Mouse (Mus musculus) frontal cortex, adult (tissue): ENCODE results near the gene Ifitm1.
"Not testable (repeated sequence)": the region's sequence is repeated elsewhere in the genome, so short reads cannot be mapped to it uniquely, and the experiment has no call there.

ENCODE experiments used
- ATAC-seq: cut with Nextera tagmentation; 2 replicates; pipeline ENCODE4 v1.9.2; 2017; ENCODE audit warnings: mild to moderate bottlenecking, moderate library complexity, mixed read lengths; ENCODE audit not compliant: low TSS enrichment

Ifitm1 gene

DNA sequence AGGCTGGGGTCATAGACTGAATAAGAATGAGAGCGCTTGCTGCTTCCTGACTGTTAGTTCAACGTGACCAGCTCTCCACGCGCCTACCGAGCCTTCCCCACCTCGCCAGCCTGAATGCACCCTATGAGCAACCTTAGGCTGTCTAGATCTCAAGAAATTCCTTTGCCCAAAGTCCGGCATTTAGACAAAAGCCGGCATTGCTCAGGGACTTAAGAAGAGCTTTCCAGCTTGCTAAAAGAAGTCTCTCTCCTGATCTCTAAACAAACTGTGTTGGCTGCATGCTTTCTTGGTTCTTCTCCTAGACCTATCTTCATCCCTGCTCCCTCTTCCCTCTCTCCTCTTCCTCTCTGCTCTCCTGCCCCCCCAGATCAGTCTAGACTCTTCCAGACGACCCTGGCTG lies 7.9 kb downstream of the Ifitm1 start:
- ATAC-seq, result no peak

- no peak for ATAC-seq
Measured at GRCm38 (mm10) chr7:140975465-140975864, 8.4 kb downstream of the Ifitm1 start.

- ATAC-seq, result not testable (repeated sequence)
Measured at GRCm38 (mm10) chr7:140976720-140977119, 9.7 kb downstream of the Ifitm1 start.

DNA sequence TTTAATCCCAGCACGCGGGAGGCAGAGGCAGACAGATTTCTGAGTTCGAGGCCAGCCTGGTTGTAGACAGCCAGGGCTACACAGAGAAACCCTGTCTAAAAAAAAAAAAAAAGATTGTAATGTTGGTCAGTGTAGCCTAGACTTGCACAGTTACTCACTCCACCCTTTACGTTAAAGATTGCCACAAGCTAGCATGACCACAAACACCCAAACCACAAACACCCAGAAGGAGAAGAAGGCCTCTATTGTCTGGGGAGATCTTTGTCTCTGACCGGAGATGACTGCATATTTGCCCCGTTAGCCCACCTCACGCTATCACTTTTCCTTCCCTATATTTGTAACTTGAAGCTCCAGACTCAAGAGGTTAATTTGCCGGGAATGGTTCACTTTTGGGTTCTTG lies 14.7 kb downstream of the Ifitm1 start:
- ATAC-seq, result no peak

DNA sequence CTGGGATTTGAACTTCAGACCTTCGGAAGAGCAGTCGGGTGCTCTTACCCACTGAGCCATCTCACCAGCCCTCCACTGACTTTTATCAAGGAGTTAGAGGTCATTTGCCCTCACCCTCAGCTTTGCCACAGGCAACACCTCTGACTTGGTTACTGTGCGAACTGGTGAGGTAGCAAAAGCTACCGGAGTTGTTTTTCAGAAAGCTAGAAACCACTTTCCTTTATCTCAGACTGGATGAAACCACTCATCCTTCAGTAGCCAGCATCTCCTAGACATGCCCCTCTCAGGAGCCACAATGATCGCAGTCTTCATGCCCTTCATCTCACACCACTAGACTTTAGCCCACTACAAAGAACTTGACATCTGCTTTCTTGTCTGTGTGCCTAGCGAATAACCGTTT lies 15.9 kb downstream of the Ifitm1 start:
- ATAC-seq, result no peak

DNA sequence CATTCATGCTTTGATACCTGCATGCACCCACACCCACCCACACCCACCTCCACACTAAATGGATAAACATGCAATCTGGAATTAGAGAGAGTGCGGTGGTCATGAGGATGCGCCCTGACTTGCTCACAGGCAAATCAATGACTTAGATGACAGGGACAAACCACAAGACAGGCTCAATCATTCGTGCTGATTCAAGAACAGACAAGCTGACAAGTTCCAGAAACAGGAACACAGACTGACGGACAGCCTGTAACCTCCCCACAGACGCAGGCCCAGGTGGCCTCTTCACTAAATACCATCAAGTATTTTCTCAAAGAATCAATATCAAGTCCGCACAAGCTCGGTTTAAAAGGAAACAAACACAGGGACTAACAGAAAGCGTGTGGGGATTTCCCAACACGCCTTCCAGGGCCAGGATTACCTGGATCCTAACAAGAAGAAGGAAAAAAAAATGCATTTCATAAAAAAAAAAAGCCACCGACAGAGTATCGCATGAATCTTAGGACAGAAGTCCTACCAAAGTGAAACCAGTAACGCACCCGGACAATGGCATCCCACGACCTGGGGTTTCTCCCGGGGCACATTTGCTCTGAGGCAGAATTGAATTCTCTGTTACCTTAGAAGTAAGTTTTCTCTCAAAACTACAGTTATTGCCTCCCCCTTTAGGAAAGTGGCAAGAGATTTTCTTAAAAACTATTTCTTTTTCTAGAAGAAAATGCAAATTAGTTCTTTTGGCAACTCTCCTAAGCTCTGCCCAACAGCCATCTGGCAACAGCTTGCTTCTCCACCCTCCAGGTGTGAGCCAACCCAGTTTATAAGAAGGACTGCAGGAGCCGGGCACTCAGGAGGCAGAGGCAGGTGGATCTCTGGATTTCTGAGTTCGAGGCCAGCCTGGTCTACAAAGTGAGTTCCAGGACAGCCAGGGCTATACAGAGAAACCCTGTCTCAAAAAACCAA lies 20.4 kb downstream of the Ifitm1 start:
- peak; percentile 38; the same call in 1 of the 2 replicates for ATAC-seq

- no peak; the same call in 1 of the 2 replicates for ATAC-seq
Measured at GRCm38 (mm10) chr7:140989022-140989421, 22.0 kb downstream of the Ifitm1 start.

- no peak for ATAC-seq
Measured at GRCm38 (mm10) chr7:140990185-140990584, 23.2 kb downstream of the Ifitm1 start.

- no peak for ATAC-seq
Measured at GRCm38 (mm10) chr7:140990622-140991021, 23.6 kb downstream of the Ifitm1 start.

- ATAC-seq, result no peak
Measured at GRCm38 (mm10) chr7:140991117-140991689, 24.2 kb downstream of the Ifitm1 start.

GRCm38 (mm10) chr7:140997817-140998216 lies 30.8 kb downstream of the Ifitm1 start:
- no peak for ATAC-seq

DNA sequence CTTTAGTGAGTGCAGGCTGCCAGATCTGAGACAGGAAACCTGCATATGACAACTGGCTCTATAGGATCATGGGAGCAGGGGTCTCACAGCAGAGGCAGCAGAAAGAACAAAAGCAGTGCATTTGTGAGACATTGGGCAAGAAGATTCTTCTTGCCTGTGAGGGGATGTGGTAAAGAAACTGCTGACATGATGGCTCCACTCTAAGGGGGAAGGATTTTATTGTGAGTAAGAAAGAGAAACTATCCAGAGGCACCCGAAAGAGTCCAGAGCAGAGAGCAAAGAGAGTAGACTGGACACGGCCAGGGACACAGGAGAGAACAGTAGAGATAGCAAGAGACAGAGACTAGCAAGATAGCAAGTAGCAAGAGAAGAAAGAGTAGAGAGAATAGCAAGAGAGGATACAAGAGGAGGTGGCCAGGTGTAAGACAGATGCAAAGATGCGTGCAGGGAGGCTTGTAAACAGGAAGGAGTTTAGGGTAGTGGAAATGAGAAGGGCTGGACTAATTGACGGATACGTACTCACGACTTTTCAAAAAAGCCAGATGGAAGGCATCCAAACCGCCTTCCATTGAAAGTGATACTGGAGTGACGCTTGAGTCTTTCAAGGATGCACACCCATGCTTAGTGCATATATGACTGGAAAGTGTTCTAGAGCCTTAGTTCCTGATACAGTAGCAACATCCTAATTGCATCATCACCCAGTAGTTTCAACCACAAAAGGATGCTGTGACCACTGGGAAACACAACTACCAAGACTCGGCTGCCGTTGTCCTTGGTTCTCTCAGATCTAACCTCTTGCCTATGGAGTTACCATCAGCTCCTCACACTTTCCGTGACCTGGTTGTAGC lies 32.1 kb downstream of the Ifitm1 start:
- ATAC-seq, result no peak

- ATAC-seq, result no peak
Measured at GRCm38 (mm10) chr7:141000881-141001708, 34.1 kb downstream of the Ifitm1 start.

GRCm38 (mm10) chr7:141003248-141004010 lies 36.4 kb downstream of the Ifitm1 start:
- no peak for ATAC-seq

- no peak for ATAC-seq
Measured at GRCm38 (mm10) chr7:141006446-141006845, 39.4 kb downstream of the Ifitm1 start.

- no peak for ATAC-seq
Measured at GRCm38 (mm10) chr7:141006914-141007313, 39.9 kb downstream of the Ifitm1 start.

DNA sequence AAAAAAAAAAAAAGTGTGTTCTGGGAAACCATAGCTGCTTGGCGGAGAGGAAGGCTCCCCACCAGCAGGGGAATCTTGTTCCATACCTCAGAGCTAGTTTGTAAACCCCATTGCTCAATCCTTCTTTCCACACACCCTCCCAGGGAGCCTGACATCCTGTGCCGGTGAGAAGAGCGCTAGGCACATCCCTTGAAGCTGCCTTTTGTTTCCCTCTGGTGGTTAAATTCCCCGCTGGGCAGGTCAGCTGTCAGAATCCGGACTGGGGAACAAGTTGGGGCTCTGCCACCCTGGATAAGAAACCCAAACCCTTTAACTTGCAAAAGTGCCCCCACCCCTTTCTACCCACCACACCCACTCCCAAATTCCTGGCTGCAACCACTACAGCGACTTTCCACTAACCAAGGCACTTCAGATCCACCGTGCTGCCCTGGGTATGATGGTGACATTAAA lies 41.3 kb downstream of the Ifitm1 start:
- ATAC-seq, result no peak

- ATAC-seq, result no peak
Measured at GRCm38 (mm10) chr7:141008938-141009660, 42.1 kb downstream of the Ifitm1 start.

GRCm38 (mm10) chr7:141009665-141010064 lies 42.6 kb downstream of the Ifitm1 start:
- ATAC-seq, result no peak

GRCm38 (mm10) chr7:141010593-141010992 lies 43.6 kb downstream of the Ifitm1 start, which contains the start of gene Ifitm3:
Gene Ifitm3 (minus strand): TSS chr7:141010770.
- ATAC-seq, result no peak
